Mouse (Mus musculus) hindbrain, embryonic 16.5 days (tissue): Measurements from ENCODE around the gene Lgr6. TPM values are rescaled to one million over a fixed set of nuclear protein-coding genes. Genes with fewer than 3 reads are reported as not detected.

ENCODE experiments used
- ATAC-seq: fragments of 200-750 bp; cut with Nextera tagmentation; 2 replicates; pipeline ENCODE4 v1.8.0; 2017; ENCODE audit warnings: moderate TSS enrichment, moderate library complexity
- H3K27ac ChIP-seq: fragments of 300-500 bp; sonication (generic); 2 replicates; pipeline ENCODE4 v1.5.1; 2014; ENCODE audit warnings: low read depth, mild to moderate bottlenecking, control low read depth, low read length, moderate library complexity
- H3K27me3 ChIP-seq: fragments of 300-500 bp; sonication (generic); replicated peaks from 2 replicates; pipeline ENCODE4 v1.6.1; 2014; ENCODE audit warnings: low read length; ENCODE audit not compliant: control insufficient read depth, insufficient read depth
- H3K36me3 ChIP-seq: fragments of 300-500 bp; sonication (generic); 2 replicates; pipeline ENCODE4 v1.6.1; 2014; ENCODE audit warnings: mild to moderate bottlenecking, low read length, moderate library complexity, mixed read lengths; ENCODE audit not compliant: control insufficient read depth, insufficient read depth
- H3K4me1 ChIP-seq: fragments of 300-500 bp; sonication (generic); 2 replicates; pipeline ENCODE4 v1.6.1; 2014; ENCODE audit warnings: low read depth, low read length; ENCODE audit not compliant: control insufficient read depth, insufficient read depth
- H3K4me2 ChIP-seq: fragments of 300-500 bp; sonication (generic); 2 replicates; pipeline ENCODE4 v1.6.1; 2014; ENCODE audit warnings: mild to moderate bottlenecking, low read length, control low read depth, moderate library complexity
- H3K4me3 ChIP-seq: fragments of 300-500 bp; sonication (generic); 2 replicates; pipeline ENCODE4 v1.5.1; 2014; ENCODE audit warnings: mild to moderate bottlenecking, low read length, control low read depth, moderate library complexity
- H3K9ac ChIP-seq: fragments of 300-500 bp; sonication (generic); 2 replicates; pipeline ENCODE4 v1.6.1; 2014; ENCODE audit warnings: low read depth, mild to moderate bottlenecking, control low read depth, low read length, moderate library complexity
- H3K9me3 ChIP-seq: fragments of 300-500 bp; sonication (generic); 2 replicates; pipeline ENCODE4 v1.6.1; 2014; ENCODE audit warnings: mild to moderate bottlenecking, low read length, moderate library complexity; ENCODE audit not compliant: control insufficient read depth
- WGBS: fragments of 180-500 bp; shearing (Covaris S2); extraction: QIAGEN DNeasy Blood & Tissue Kit; methylation state at CpG from one replicate; pipeline ENCODE4 v1.1.7; 2014; 5-methylcytosine and 5-hydroxymethylcytosine counted together
- polyA plus RNA-seq: library from polyadenylated mRNA; unstranded; fragments of >200 nt; fragmentation: Nextera tagmentation; extraction: Ambion mirVana; gene quantifications from 2 replicates; pipeline ENCODE4 v1.2.1, GENCODE M21; 2015

The Lgr6 gene
- polyA plus RNA-seq, 1 experiment from 2014 or later, result 1.7 TPM

- no peak for ATAC-seq
- no peaks in the 10 kb centered on the region for H3K4me1 ChIP-seq
- no peaks in the 10 kb centered on the region for H3K9me3 ChIP-seq
- no peak overlapping the region for H3K4me2 ChIP-seq
- H3K27ac ChIP-seq, result no peak overlapping the region
- no peak overlapping the region for H3K9ac ChIP-seq
- H3K27me3 ChIP-seq, result no peaks in the 10 kb centered on the region
- WGBS, result 47% methylated on average over 2 of the region's 2 CpGs
- H3K4me3 ChIP-seq, result no peak overlapping the region
- H3K36me3 ChIP-seq, result no peaks in the 10 kb centered on the region
Measured at GRCm38 (mm10) chr1:135079021-135079420, 26.1 kb downstream of the Lgr6 start.

- Histone ChIP-seq H3K9ac (no peak overlapping the region), H3K9me3 (no peaks in the 10 kb centered on the region), H3K4me3 (no peak overlapping the region), H3K4me2 (no peak overlapping the region), H3K27me3 (no peaks in the 10 kb centered on the region), H3K36me3 (no peaks in the 10 kb centered on the region), H3K27ac (no peak overlapping the region), H3K4me1 (no peaks in the 10 kb centered on the region)
- WGBS, result 67% methylated on average over 5 of the region's 5 CpGs
- ATAC-seq, result no peak
Measured at GRCm38 (mm10) chr1:135076470-135076869, 28.6 kb downstream of the Lgr6 start.

GRCm38 (mm10) chr1:135075270-135075669, 29.8 kb downstream of the Lgr6 start:
- Histone ChIP-seq H3K9me3 (no peaks in the 10 kb centered on the region), H3K4me3 (no peak overlapping the region), H3K9ac (no peak overlapping the region), H3K4me2 (no peak overlapping the region), H3K4me1 (no peaks in the 10 kb centered on the region), H3K27me3 (no peaks in the 10 kb centered on the region), H3K36me3 (no peaks in the 10 kb centered on the region), H3K27ac (no peak overlapping the region)
- ATAC-seq, result no peak
- 75% methylated on average over 1 of the region's 1 CpGs for WGBS

- H3K27ac ChIP-seq, result no peak overlapping the region
- no peak overlapping the region for H3K4me3 ChIP-seq
- no peaks in the 10 kb centered on the region for H3K36me3 ChIP-seq
- no peaks in the 10 kb centered on the region for H3K4me1 ChIP-seq
- H3K4me2 ChIP-seq, result no peak overlapping the region
- H3K9ac ChIP-seq, result no peak overlapping the region
- H3K9me3 ChIP-seq, result no peaks in the 10 kb centered on the region
- H3K27me3 ChIP-seq, result no peaks in the 10 kb centered on the region
- no peak for ATAC-seq
- WGBS, result 53% methylated on average over 5 of the region's 5 CpGs
Measured at GRCm38 (mm10) chr1:135072643-135073042, 32.4 kb downstream of the Lgr6 start.

GRCm38 (mm10) chr1:135069841-135070240, 35.2 kb downstream of the Lgr6 start:
- 62% methylated on average over 8 of the region's 8 CpGs for WGBS
- H3K27ac ChIP-seq, result no peak overlapping the region
- no peak for ATAC-seq
- no peak overlapping the region for H3K4me2 ChIP-seq
- no peak overlapping the region for H3K9ac ChIP-seq
- H3K27me3 ChIP-seq, result no peaks in the 10 kb centered on the region
- H3K4me3 ChIP-seq, result no peak overlapping the region
- no peaks in the 10 kb centered on the region for H3K4me1 ChIP-seq
- no peaks in the 10 kb centered on the region for H3K36me3 ChIP-seq
- H3K9me3 ChIP-seq, result no peaks in the 10 kb centered on the region

GRCm38 (mm10) chr1:135064525-135064924, 40.6 kb downstream of the Lgr6 start:
- ATAC-seq, result no peak
- Histone ChIP-seq H3K4me1 (no peaks in the 10 kb centered on the region), H3K4me2 (no peak overlapping the region)

GRCm38 (mm10) chr1:135062936-135063335, 42.1 kb downstream of the Lgr6 start:
- no peak overlapping the region for H3K9ac ChIP-seq
- WGBS, result 71% methylated on average over 5 of the region's 5 CpGs
- no peak overlapping the region for H3K4me2 ChIP-seq
- no peak for ATAC-seq
- no peaks in the 10 kb centered on the region for H3K36me3 ChIP-seq
- H3K27ac ChIP-seq, result no peak overlapping the region
- H3K9me3 ChIP-seq, result no peaks in the 10 kb centered on the region
- no peaks in the 10 kb centered on the region for H3K27me3 ChIP-seq
- H3K4me1 ChIP-seq, result no peaks in the 10 kb centered on the region
- H3K4me3 ChIP-seq, result no peak overlapping the region

More at GRCm38 (mm10) chr1:135064525-135064924, 40.6 kb downstream of the Lgr6 start:
- Histone ChIP-seq H3K27me3 (no peaks in the 10 kb centered on the region), H3K9ac (no peak overlapping the region), H3K36me3 (no peaks in the 10 kb centered on the region), H3K9me3 (no peaks in the 10 kb centered on the region), H3K27ac (no peak overlapping the region), H3K4me3 (no peak overlapping the region)
- WGBS, result 88% methylated on average over 2 of the region's 2 CpGs

GRCm38 (mm10) chr1:135061300-135061699, 43.8 kb downstream of the Lgr6 start:
- no peaks in the 10 kb centered on the region for H3K36me3 ChIP-seq
- H3K9ac ChIP-seq, result no peak overlapping the region
- H3K4me2 ChIP-seq, result no peak overlapping the region
- no peak for ATAC-seq
- H3K27ac ChIP-seq, result no peak overlapping the region
- no peak overlapping the region for H3K4me3 ChIP-seq
- no peaks in the 10 kb centered on the region for H3K27me3 ChIP-seq
- no peaks in the 10 kb centered on the region for H3K4me1 ChIP-seq
- 96% methylated on average over 6 of the region's 6 CpGs for WGBS
- no peaks in the 10 kb centered on the region for H3K9me3 ChIP-seq

GRCm38 (mm10) chr1:135060174-135060573, 44.9 kb downstream of the Lgr6 start:
- Histone ChIP-seq H3K4me3 (no peak overlapping the region), H3K9ac (no peak overlapping the region), H3K9me3 (no peaks in the 10 kb centered on the region), H3K27ac (no peak overlapping the region), H3K4me1 (no peaks in the 10 kb centered on the region), H3K27me3 (no peaks in the 10 kb centered on the region), H3K36me3 (no peaks in the 10 kb centered on the region), H3K4me2 (no peak overlapping the region)
- 78% methylated on average over 6 of the region's 6 CpGs for WGBS
- ATAC-seq, result no peak

GRCm38 (mm10) chr1:135056901-135057300, 48.2 kb downstream of the Lgr6 start:
- Histone ChIP-seq H3K27ac (no peak overlapping the region), H3K4me3 (no peak overlapping the region), H3K9me3 (no peaks in the 10 kb centered on the region), H3K27me3 (no peaks in the 10 kb centered on the region), H3K4me2 (no peak overlapping the region), H3K4me1 (no peaks in the 10 kb centered on the region), H3K9ac (no peak overlapping the region), H3K36me3 (no peaks in the 10 kb centered on the region)
- ATAC-seq, result peak; percentile 24; the same call in 1 of the 2 replicates
- WGBS, result 89% methylated on average over 7 of the region's 8 CpGs
